Mouse (Mus musculus) naive thymus-derived CD4-positive, alpha-beta T cell, adult 2 months (primary cell): Measurements from ENCODE around the gene Polr2e.

Experiments
- DNase-seq: peaks from one replicate; pipeline ENCODE4 v3.0.0-alpha.2; 2011; ENCODE audit warnings: low read depth

Gene Polr2e

GRCm38 (mm10) chr10:80016511-80016910 is 23.1 kb downstream of the Polr2e start, which contains the start of gene Arhgap45:
TSS of gene Arhgap45 (plus strand) at chr10:80016653.
- DNase-seq: peak; percentile 92

GRCm38 (mm10) chr10:80015583-80015982 is 24.0 kb downstream of the Polr2e start:
- peak; percentile 15 for DNase-seq

GRCm38 (mm10) chr10:80014484-80015290 is 24.9 kb downstream of the Polr2e start:
- DNase-seq: peak; percentile 39

- no peak for DNase-seq
Measured at GRCm38 (mm10) chr10:80013609-80014008, 26.0 kb downstream of the Polr2e start.

GRCm38 (mm10) chr10:80011740-80012139 is 27.9 kb downstream of the Polr2e start:
- DNase-seq: no peak

GRCm38 (mm10) chr10:80004233-80004705 is 35.3 kb downstream of the Polr2e start:
- no peak for DNase-seq

GRCm38 (mm10) chr10:80003374-80004232 is 36.0 kb downstream of the Polr2e start:
- no peak for DNase-seq

- DNase-seq: no peak
Measured at GRCm38 (mm10) chr10:80002829-80003228, 36.8 kb downstream of the Polr2e start.

- no peak for DNase-seq
Measured at GRCm38 (mm10) chr10:80001945-80002344, 37.6 kb downstream of the Polr2e start.

- no peak for DNase-seq
Measured at GRCm38 (mm10) chr10:79997819-79998218, 41.8 kb downstream of the Polr2e start.

GRCm38 (mm10) chr10:79997034-79997760 is 42.4 kb downstream of the Polr2e start:
- DNase-seq: peak; percentile 64

GRCm38 (mm10) chr10:79996272-79997033 is 43.1 kb downstream of the Polr2e start, which contains the start of gene Abca7:
TSS of gene Abca7 (plus strand) at chr10:79996494.
- peak; percentile 96 for DNase-seq

GRCm38 (mm10) chr10:79995636-79996035 is 44.0 kb downstream of the Polr2e start:
- peak; percentile 51 for DNase-seq

GRCm38 (mm10) chr10:79994397-79995115 is 45.0 kb downstream of the Polr2e start:
- DNase-seq: peak; percentile 73

- peak; percentile 48 for DNase-seq
Measured at GRCm38 (mm10) chr10:79991548-79991947, 48.0 kb downstream of the Polr2e start.

GRCm38 (mm10) chr10:79991099-79991498 is 48.5 kb downstream of the Polr2e start:
- peak; percentile 29 for DNase-seq

- DNase-seq: no peak
Measured at GRCm38 (mm10) chr10:79989870-79990269, 49.7 kb downstream of the Polr2e start.

- DNase-seq: no peak
Measured at GRCm38 (mm10) chr10:79989272-79989786, 50.3 kb downstream of the Polr2e start.

GRCm38 (mm10) chr10:79988506-79989271 is 50.9 kb downstream of the Polr2e start, which contains the start of gene Cnn2:
TSS of gene Cnn2 (plus strand) at chr10:79988584.
- peak; percentile 63 for DNase-seq
